Mouse (Mus musculus) 3T3-L1 (cell line): ENCODE measurements around the gene Trmt10b.

Experiments used
- DNase-seq: peaks from one replicate; pipeline ENCODE4 v3.0.0-alpha.2; 2015; ENCODE audit warnings: low read depth, low spot score

Trmt10b gene

DNA sequence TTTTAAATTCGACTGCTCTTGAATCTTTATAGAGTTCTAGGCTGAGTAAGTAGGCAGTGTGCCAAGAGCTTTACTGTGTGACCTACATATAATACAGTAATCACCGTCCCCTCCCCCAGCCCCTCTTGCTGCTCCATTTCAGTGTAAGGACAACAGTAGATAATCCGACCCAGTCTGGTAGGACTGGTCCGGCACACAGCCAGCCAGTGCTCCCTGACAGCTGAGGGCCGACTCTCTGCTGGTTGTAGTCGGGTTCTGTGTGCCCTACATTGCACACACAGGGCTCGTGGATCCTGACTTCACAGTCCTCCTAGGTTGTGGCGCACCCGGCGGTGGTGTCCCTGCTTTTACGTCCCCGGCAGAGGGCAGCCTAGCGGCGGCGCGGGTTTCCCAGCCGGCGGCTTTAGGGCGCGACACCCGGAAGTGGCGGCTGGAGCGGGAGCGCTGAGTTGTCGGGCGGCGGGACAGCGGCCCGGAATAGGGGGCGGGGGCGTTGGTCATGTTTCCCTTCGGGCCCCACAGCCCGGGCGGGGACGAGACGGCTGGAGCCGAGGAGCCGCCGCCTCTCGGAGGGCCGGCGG, 44.8 kb downstream of the Trmt10b start, which contains the start of gene Dcaf10:
Gene Dcaf10, plus strand, starts transcription at position 433 of the 581 bp plus-strand sequence.
- peak; percentile 81 for DNase-seq

- DNase-seq, result peak; percentile 45
Measured at GRCm38 (mm10) chr4:45342286-45343155, 45.6 kb downstream of the Trmt10b start, which contains the start of gene Exosc3. TSS of gene Exosc3 (minus strand) at chr4:45342732.

GRCm38 (mm10) chr4:45356653-45357052, 59.7 kb downstream of the Trmt10b start:
- no peak for DNase-seq
